Mouse (Mus musculus): ENCODE measurements around the gene Tmc8. TPM values are rescaled to one million over a fixed set of nuclear protein-coding genes. Genes with fewer than 3 reads are reported as not detected.

The Tmc8 gene
- total RNA-seq, 2 experiments from 2014 or later, result 0.62 to 0.68 TPM

DNA sequence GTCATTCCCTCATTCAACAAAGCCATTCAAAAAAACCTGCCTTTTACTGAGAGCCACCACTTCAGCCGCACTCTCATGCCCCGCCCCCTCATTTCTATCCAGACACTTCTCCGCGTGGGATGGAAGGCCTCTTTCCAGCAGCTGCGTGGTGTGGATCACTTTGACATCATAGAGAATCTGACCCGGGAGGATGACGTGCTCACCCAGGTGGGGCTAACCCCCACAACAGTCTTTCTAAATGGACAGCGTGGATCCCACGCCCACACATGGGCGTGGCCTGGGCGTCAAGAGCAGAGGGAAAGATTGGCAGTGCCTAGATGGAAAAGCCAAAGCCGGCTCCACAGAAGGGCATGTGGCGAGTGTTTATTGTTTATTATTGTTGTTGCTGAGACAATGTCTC lies 54.4 kb downstream of the Tmc8 start:
- peak; percentile 55 to 58 for DNase-seq (ENCODE audit: low spot score in 2 of 2)
- intact Hi-C loops (cut with DNase I), result no loop called here

DNA sequence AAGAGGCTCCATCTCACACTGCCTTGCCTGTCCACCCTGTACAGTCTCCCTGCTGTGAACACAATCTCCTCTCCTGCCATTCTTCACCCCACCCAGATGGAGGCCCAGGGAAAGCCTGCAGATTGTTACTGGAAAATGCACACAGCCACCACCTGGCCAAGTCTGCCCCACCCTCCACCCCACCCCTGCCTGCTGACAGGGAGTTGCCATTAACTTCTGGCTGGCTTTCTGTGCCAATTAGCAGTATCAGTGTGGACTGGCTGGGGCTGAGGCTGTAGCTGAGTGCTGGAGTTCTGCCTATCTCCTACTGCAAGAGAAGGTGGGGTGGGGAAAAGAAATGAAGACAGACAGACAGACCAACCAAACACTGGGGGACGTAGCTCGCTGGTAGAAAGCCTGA lies 56.7 kb downstream of the Tmc8 start:
- intact Hi-C loops (cut with DNase I), result no loop called here
- DNase-seq (ENCODE audit: low spot score in 2 of 2), result no peak

DNA sequence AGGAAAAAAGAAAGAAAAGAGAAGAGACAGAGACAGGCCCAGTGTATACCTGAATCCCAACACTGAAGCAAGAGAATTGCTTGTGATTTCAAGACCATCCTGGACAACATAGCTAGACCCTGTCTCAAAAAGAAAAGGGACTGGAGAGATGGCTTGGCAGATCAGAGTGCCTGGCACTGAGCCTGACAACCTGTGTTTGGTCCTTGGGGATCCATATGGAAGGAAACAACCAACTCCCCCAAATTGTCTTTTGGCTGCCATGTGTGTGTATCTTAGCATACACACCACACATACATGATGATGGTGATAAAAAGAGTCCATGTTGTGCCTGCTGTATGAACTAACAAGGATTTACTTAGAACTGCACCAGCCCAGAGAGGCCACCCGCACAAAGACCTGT lies 57.1 kb downstream of the Tmc8 start:
- no peak for DNase-seq (ENCODE audit: low spot score in 2 of 2)
- intact Hi-C loops (cut with DNase I), result no loop called here

DNA sequence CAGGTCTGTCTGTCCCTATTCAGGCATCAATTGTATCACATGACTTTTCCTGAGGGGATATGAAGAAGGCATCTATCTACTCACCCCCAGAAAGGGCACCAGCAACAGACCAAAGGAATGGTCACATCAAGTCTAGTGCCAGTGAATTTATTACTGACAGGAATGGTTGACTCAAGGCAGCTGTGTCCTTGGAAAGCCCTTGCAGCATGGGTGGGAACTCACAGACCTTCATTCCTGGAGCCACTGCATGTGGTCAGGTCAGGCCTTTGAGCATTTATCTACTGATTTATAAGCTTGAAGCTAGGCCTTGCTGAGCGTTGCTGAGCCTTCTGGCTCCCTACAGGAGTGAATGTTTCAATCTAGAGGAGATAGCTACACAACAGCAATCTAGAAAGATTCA lies 59.0 kb downstream of the Tmc8 start:
- no peak for DNase-seq (ENCODE audit: low spot score in 2 of 2)
- intact Hi-C loops (cut with DNase I), result no loop called here

Other genes with a start within 250 kb of the Tmc8 start
- 10 to 100 TPM; 47.7 to 65.3 TPM for gene Tnrc6c, start 127.8 kb upstream of the Tmc8 start, total RNA-seq (2021)
- 1 to 10 TPM; 4.5 to 8.9 TPM for gene Tmc6, start 122 bp downstream of the Tmc8 start, total RNA-seq (2021)
- not detected for gene 6030468B19Rik, start 15.6 kb downstream of the Tmc8 start, total RNA-seq (2021)
- 1 to 10 TPM; 1.4 to 2.2 TPM for gene Gm20708, start 27.6 kb downstream of the Tmc8 start, total RNA-seq (2021)
- 10 to 100 TPM; 10.1 to 10.2 TPM for gene Syngr2, start 27.6 kb downstream of the Tmc8 start, total RNA-seq (2021)
- gene Afmid, start 43.8 kb downstream of the Tmc8 start, total RNA-seq (2021), result 1 to 10 TPM; 5.4 to 7.2 TPM
- gene Tk1, start 44.0 kb downstream of the Tmc8 start, total RNA-seq (2021), result 1 to 10 TPM in 1 of 2 experiments, under 1 TPM in 1; 0.39 to 1.3 TPM
- 1 to 10 TPM in 1 of 2 experiments, under 1 TPM in 1; 0.66 to 1.5 TPM for gene Birc5, start 67.2 kb downstream of the Tmc8 start, total RNA-seq (2021)
- not detected for gene Tmem235, start 78.7 kb downstream of the Tmc8 start, total RNA-seq (2021)
- 1 to 10 TPM; 3.4 to 7.2 TPM for gene Tha1, start 91.4 kb downstream of the Tmc8 start, total RNA-seq (2021)
- gene Socs3, start 188.0 kb downstream of the Tmc8 start, total RNA-seq (2021), result 1 to 10 TPM; 2.8 to 5.0 TPM
- 10 to 100 TPM; 82.8 to 86.3 TPM for gene Pgs1, start 204.2 kb downstream of the Tmc8 start, total RNA-seq (2021)

All from left cerebral cortex, postnatal 36 days (tissue).